ENCODE assay signal across 10 mouse cellular contexts in genomic region chr1:75290582-75290981, GRCm38 (mm10). TPM values are rescaled to one million over a fixed set of nuclear protein-coding genes. Genes with fewer than 3 reads are reported as not detected.
DNase-seq lines count a peak whose midpoint lies in the region; ATAC-seq and TF ChIP-seq lines count a peak whose summit lies in the region.
"Had no signal": no experiment of that assay in that cellular context is flagged by ENCODE, and none has a peak within 500 bp of the region (broad histone marks: within the 10 kb centered on the region; RNA-seq: fewer than 3 reads in every experiment).

No protein-coding gene starts in this region.

- no peak overlapping the region for H3K27ac ChIP-seq in liver, embryonic 14.5 days
- H3K27ac ChIP-seq in liver, embryonic 12.5 days, result no peak overlapping the region
- H3K27ac ChIP-seq: limb, embryonic 12.5 days had no signal

- H3K4me3 ChIP-seq in liver, embryonic 14.5 days (ENCODE audit: insufficient read depth in 1 of 2, low read depth in 2 of 2, low read length in 2 of 2), result no peak overlapping the region
- H3K4me3 ChIP-seq in liver, embryonic 12.5 days, result no peak overlapping the region
- H3K4me3 ChIP-seq: erythroblast, embryonic 14.5 days; limb, embryonic 12.5 days had no signal

- H3K27me3 ChIP-seq in liver, embryonic 14.5 days (ENCODE audit: control insufficient read depth, insufficient read depth, low read length), result no peaks in the 10 kb centered on the region
- peaks cover 13% of the 10 kb centered on the region; the same call in 1 of the 2 replicates for H3K27me3 ChIP-seq in liver, embryonic 12.5 days (replicated peaks)

- TF ChIP-seq CTCF in liver, embryonic 14.5 days (IDR thresholded peaks at IDR 0.05; ENCODE audit: low read depth), result peak; percentile 14; the same call in 1 of the 2 replicates

- H3K9ac ChIP-seq in liver, embryonic 14.5 days (replicated peaks), result no peak overlapping the region
- H3K9ac ChIP-seq in liver, embryonic 12.5 days, result no peak overlapping the region
- H3K9ac ChIP-seq: limb, embryonic 12.5 days had no signal

- no peak for TF ChIP-seq EP300 in liver, embryonic 14.5 days (IDR thresholded peaks at IDR 0.05; ENCODE audit: low read depth)

- no peaks in the 10 kb centered on the region for H3K9me3 ChIP-seq in liver, embryonic 14.5 days (ENCODE audit: control insufficient read depth, low read length)
- no peaks in the 10 kb centered on the region for H3K9me3 ChIP-seq in liver, embryonic 12.5 days (replicated peaks)
- H3K9me3 ChIP-seq: limb, embryonic 12.5 days had no signal

- DNase-seq in liver, embryonic 14.5 days (ENCODE audit: low read depth in 3 of 3, low spot score in 3 of 3), result no peak
- peak; percentile 44 for DNase-seq in R1 (ENCODE audit: low read depth, low spot score)
- peak; percentile 56 to 77 for DNase-seq in cerebellum, postnatal 36 days
- peak; percentile 44 to 86 for DNase-seq in layer of hippocampus, adult 18-20 months (ENCODE audit: low spot score in 2 of 2)
- peak; percentile 77 to 84 for DNase-seq in right cerebral cortex, adult 2 months (ENCODE audit: low spot score in 2 of 2)

- ATAC-seq in liver, embryonic 14.5 days (ENCODE audit: insufficient read depth), result no peak
- no peak for ATAC-seq in liver, embryonic 12.5 days
- ATAC-seq in erythroid progenitor cell, adult 5-6 weeks (replicated peaks; ENCODE audit: low FRiP score, poor library complexity, severe bottlenecking), result no peak

- H3K36me3 ChIP-seq in liver, embryonic 14.5 days (replicated peaks; ENCODE audit: control insufficient read depth, insufficient read depth, low read depth), result no peaks in the 10 kb centered on the region
- H3K36me3 ChIP-seq in liver, embryonic 12.5 days, result no peaks in the 10 kb centered on the region
- H3K36me3 ChIP-seq: limb, embryonic 12.5 days had no signal

- H3K4me2 ChIP-seq in liver, embryonic 14.5 days (ENCODE audit: low read depth), result no peak overlapping the region
- no peak overlapping the region for H3K4me2 ChIP-seq in liver, embryonic 12.5 days
- H3K4me2 ChIP-seq: limb, embryonic 12.5 days had no signal

- no peaks in the 10 kb centered on the region for H3K4me1 ChIP-seq in liver, embryonic 14.5 days (replicated peaks; ENCODE audit: control insufficient read depth in 2 of 2, insufficient read depth in 2 of 2, low read length in 1 of 2)
- H3K4me1 ChIP-seq in liver, embryonic 12.5 days, result no peaks in the 10 kb centered on the region

RNA-seq across cellular contexts. Expression of gene Resp18, which starts 12.4 kb away (rescaled TPM):
- not detected in 2 replicates for polyA plus RNA-seq in liver, embryonic 14.5 days (2012; rRNA removed)
- not detected in 2 replicates for polyA plus RNA-seq in liver, embryonic 14.5 days (2014; fragmentation: Nextera tagmentation; extraction: Ambion mirVana)
- 0.32 TPM in 1 of 2 replicates, not detected in the other for polyA plus RNA-seq in liver, embryonic 12.5 days (2016; fragmentation: Nextera tagmentation; extraction: Ambion mirVana)
- 100 to 1,000 TPM; 104 to 114 TPM for total RNA-seq in layer of hippocampus, adult 18-20 months (2021)
- total RNA-seq in erythroid progenitor cell, adult 5-6 weeks (2015; ENCODE audit: low replicate concordance), result not detected in 2 replicates
- total RNA-seq in erythroid progenitor cell, adult 5-6 weeks (2017; ENCODE audit: low replicate concordance), result not detected in 2 replicates
- polyA plus RNA-seq: erythroblast, embryonic 14.5 days; spleen, adult 2 months had no signal

RNA-seq across cellular contexts. Expression of gene Ptprn, which starts 26.3 kb away (rescaled TPM):
- polyA plus RNA-seq in liver, embryonic 14.5 days (2012; rRNA removed), result 0.26 and 0.28 TPM in 2 replicates
- polyA plus RNA-seq in liver, embryonic 14.5 days (2014; fragmentation: Nextera tagmentation; extraction: Ambion mirVana), result 0.08 and 0.17 TPM in 2 replicates
- polyA plus RNA-seq in liver, embryonic 12.5 days (2016; fragmentation: Nextera tagmentation; extraction: Ambion mirVana), result 0.79 and 0.82 TPM in 2 replicates
- 100 to 1,000 TPM; 399 to 401 TPM for total RNA-seq in layer of hippocampus, adult 18-20 months (2021)
- total RNA-seq in erythroid progenitor cell, adult 5-6 weeks (2015; ENCODE audit: low replicate concordance), result not detected in 2 replicates
- total RNA-seq in erythroid progenitor cell, adult 5-6 weeks (2017; ENCODE audit: low replicate concordance), result not detected in 2 replicates
- polyA plus RNA-seq: erythroblast, embryonic 14.5 days had no signal

RNA-seq across cellular contexts. Expression of gene Dnpep, which starts 27.2 kb away (rescaled TPM):
- 35.6 and 39.3 TPM in 2 replicates for polyA plus RNA-seq in liver, embryonic 14.5 days (2012; rRNA removed)
- 43.4 and 48.4 TPM in 2 replicates for polyA plus RNA-seq in liver, embryonic 14.5 days (2014; fragmentation: Nextera tagmentation; extraction: Ambion mirVana)
- 66.3 and 67.4 TPM in 2 replicates for polyA plus RNA-seq in liver, embryonic 12.5 days (2016; fragmentation: Nextera tagmentation; extraction: Ambion mirVana)
- total RNA-seq in layer of hippocampus, adult 18-20 months (2021), result 10 to 100 TPM; 49.2 to 50.0 TPM
- 7.5 and 7.6 TPM in 2 replicates for total RNA-seq in erythroid progenitor cell, adult 5-6 weeks (2015; ENCODE audit: low replicate concordance)
- total RNA-seq in erythroid progenitor cell, adult 5-6 weeks (2017; ENCODE audit: low replicate concordance), result 1.7 and 6.5 TPM in 2 replicates

RNA-seq across cellular contexts. Expression of gene Dnajb2, which starts 54.4 kb away (rescaled TPM):
- polyA plus RNA-seq in liver, embryonic 14.5 days (2012; rRNA removed), result 17.6 and 21.1 TPM in 2 replicates
- 11.1 and 12.5 TPM in 2 replicates for polyA plus RNA-seq in liver, embryonic 14.5 days (2014; fragmentation: Nextera tagmentation; extraction: Ambion mirVana)
- polyA plus RNA-seq in liver, embryonic 12.5 days (2016; fragmentation: Nextera tagmentation; extraction: Ambion mirVana), result 27.2 and 27.8 TPM in 2 replicates
- total RNA-seq in layer of hippocampus, adult 18-20 months (2021), result 100 to 1,000 TPM in 1 of 2 experiments, 10 to 100 TPM in 1; 93.4 to 100 TPM
- 154 and 158 TPM in 2 replicates for total RNA-seq in erythroid progenitor cell, adult 5-6 weeks (2015; ENCODE audit: low replicate concordance)
- total RNA-seq in erythroid progenitor cell, adult 5-6 weeks (2017; ENCODE audit: low replicate concordance), result 356 and 386 TPM in 2 replicates

RNA-seq across cellular contexts. Expression of gene A630095N17Rik, which starts 58.7 kb away (rescaled TPM):
- not detected in 2 replicates for polyA plus RNA-seq in liver, embryonic 14.5 days (2012; rRNA removed)
- 0.22 TPM in 1 of 2 replicates, not detected in the other for polyA plus RNA-seq in liver, embryonic 14.5 days (2014; fragmentation: Nextera tagmentation; extraction: Ambion mirVana)
- not detected in 2 replicates for polyA plus RNA-seq in liver, embryonic 12.5 days (2016; fragmentation: Nextera tagmentation; extraction: Ambion mirVana)
- total RNA-seq in layer of hippocampus, adult 18-20 months (2021), result not detected
- not detected in 2 replicates for total RNA-seq in erythroid progenitor cell, adult 5-6 weeks (2015; ENCODE audit: low replicate concordance)
- not detected in 2 replicates for total RNA-seq in erythroid progenitor cell, adult 5-6 weeks (2017; ENCODE audit: low replicate concordance)
- polyA plus RNA-seq: erythroblast, embryonic 14.5 days; limb, embryonic 12.5 days had no signal

Comparison
In these comparisons a context has a peak if more than half of its experiments do, and no peak if none do; other contexts are left out.
1. DNase-seq: peak in R1 (single experiment), cerebellum, postnatal 36 days (2 of 2), layer of hippocampus, adult 18-20 months (2 of 2) and right cerebral cortex, adult 2 months (2 of 2); none in liver, embryonic 14.5 days (0 of 3).
2. RNA of gene Resp18, which starts 12.4 kb away (total RNA-seq): 104 to 114 TPM in layer of hippocampus, adult 18-20 months; not detected in erythroid progenitor cell, adult 5-6 weeks; every median in the first group is over 100 times any median in the second.
3. RNA of gene Ptprn, which starts 26.3 kb away (total RNA-seq): 399 to 401 TPM in layer of hippocampus, adult 18-20 months; not detected in erythroid progenitor cell, adult 5-6 weeks; every median in the first group is over 100 times any median in the second.
4. RNA of gene Dnpep, which starts 27.2 kb away (total RNA-seq): 49.2 to 50.0 TPM in layer of hippocampus, adult 18-20 months; 1.7 to 7.6 TPM in erythroid progenitor cell, adult 5-6 weeks; every median in the first group is over 4 times any median in the second.